Mouse (Mus musculus) ES-E14 (cell line): ENCODE measurements around the gene Hexim2.

Experiments used
- CHD2 ChIP-seq: IDR thresholded peaks from 2 replicates; pipeline ENCODE4 v1.6.1; 2014; ENCODE audit warnings: mild to moderate bottlenecking, low read depth, low read length, inconsistent platforms
- HCFC1 ChIP-seq: IDR thresholded peaks from 2 replicates; pipeline ENCODE4 v1.6.1; 2012; ENCODE audit warnings: low read length, inconsistent platforms, borderline replicate concordance; ENCODE audit not compliant: insufficient read depth
- MAFK ChIP-seq: IDR thresholded peaks from 2 replicates; pipeline ENCODE4 v1.6.1; 2014; ENCODE audit warnings: mild to moderate bottlenecking, low read depth, low read length, inconsistent platforms; ENCODE audit not compliant: insufficient read depth
- ZC3H11A ChIP-seq: IDR thresholded peaks from 2 replicates; pipeline ENCODE4 v1.6.1; 2012; ENCODE audit warnings: low read depth, mild to moderate bottlenecking, inconsistent platforms, low read length, borderline replicate concordance
- ZNF384 ChIP-seq: IDR thresholded peaks from 2 replicates; pipeline ENCODE4 v1.6.1; 2012; ENCODE audit warnings: low read depth, low read length, inconsistent platforms

DNA sequence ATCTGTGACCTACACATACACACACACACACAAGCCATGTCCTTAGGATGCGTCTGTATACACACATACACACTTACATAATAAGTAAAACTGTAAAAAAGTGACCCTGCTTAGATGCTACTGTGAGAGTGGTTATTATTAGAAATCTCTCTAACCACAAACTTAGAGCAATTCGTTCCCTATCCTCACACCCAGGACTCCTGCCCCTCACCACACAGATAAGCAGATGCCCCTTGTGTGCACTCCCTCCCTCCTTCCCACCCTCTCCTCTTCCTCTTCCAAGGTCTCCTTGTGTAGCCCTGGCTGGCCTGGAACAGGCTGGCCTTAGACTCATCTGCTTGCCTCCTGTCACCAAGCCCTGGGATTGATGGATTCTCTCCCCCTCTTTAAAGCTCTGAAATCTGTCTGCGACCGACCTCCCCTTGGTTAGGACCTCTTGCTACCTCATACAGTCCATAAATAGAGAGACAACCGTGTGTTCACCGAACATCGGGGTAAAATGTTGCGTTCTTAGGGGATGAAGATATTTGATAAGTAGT, 3.9 kb downstream of the Hexim2 start:
- no peak for TF ChIP-seq ZNF384
- no peak for TF ChIP-seq ZC3H11A
- no peak for TF ChIP-seq MAFK
- no peak for TF ChIP-seq CHD2
- no peak for TF ChIP-seq HCFC1
